Mouse (Mus musculus) liver, adult 2 months (tissue): Measurements from ENCODE around the gene Shank2. TPM values are rescaled to one million over a fixed set of nuclear protein-coding genes. Genes with fewer than 3 reads are reported as not detected.

ENCODE experiments used
- DNase-seq: peaks from one replicate; pipeline ENCODE4 v3.0.0-alpha.2; 2011; ENCODE audit warnings: low read depth, low spot score; ENCODE audit errors: extremely low read depth
- H3K27ac ChIP-seq: fragments of 200-500 bp; replicated peaks from 2 replicates; pipeline ENCODE4 v1.5.1; 2012; ENCODE audit warnings: low read depth, mild to moderate bottlenecking, control low read depth, inconsistent platforms, low read length; ENCODE audit not compliant: insufficient read depth
- H3K27me3 ChIP-seq: fragments of 200-500 bp; 2 replicates; pipeline ENCODE4 v1.6.1; 2012; ENCODE audit warnings: mild to moderate bottlenecking, moderate library complexity, low read length, inconsistent platforms; ENCODE audit not compliant: control insufficient read depth, insufficient read depth
- H3K36me3 ChIP-seq: fragments of 200-500 bp; 2 replicates; pipeline ENCODE4 v1.6.1; 2012; ENCODE audit warnings: low read length, inconsistent platforms; ENCODE audit not compliant: control insufficient read depth, insufficient read depth
- H3K4me1 ChIP-seq: fragments of 200-500 bp; 2 replicates; pipeline ENCODE4 v1.6.1; 2011; ENCODE audit warnings: low read length; ENCODE audit not compliant: control insufficient read depth, insufficient read depth
- H3K4me3 ChIP-seq: fragments of 200-500 bp; 2 replicates; pipeline ENCODE4 v1.5.1; 2011; ENCODE audit warnings: low read depth, mild to moderate bottlenecking, control low read depth, low read length, moderate library complexity; ENCODE audit not compliant: insufficient read depth
- H3K79me2 ChIP-seq: fragments of 200-500 bp; 2 replicates; pipeline ENCODE4 v1.6.1; 2012; ENCODE audit warnings: inconsistent platforms, mild to moderate bottlenecking, low read length, moderate library complexity; ENCODE audit not compliant: control insufficient read depth, insufficient read depth
- H3K9ac ChIP-seq: fragments of 200-500 bp; 2 replicates; pipeline ENCODE4 v1.6.1; 2012; ENCODE audit warnings: low read depth, mild to moderate bottlenecking, control low read depth, inconsistent platforms, low read length
- CTCF ChIP-seq: fragments of 200-500 bp; IDR thresholded peaks from 2 replicates; pipeline ENCODE4 v1.5.1; 2011; ENCODE audit warnings: low read depth, low read length, control low read depth
- POLR2A ChIP-seq: fragments of 200-500 bp; IDR thresholded peaks from 2 replicates; pipeline ENCODE4 v1.6.1; 2011; ENCODE audit warnings: low read length, control low read depth; ENCODE audit not compliant: insufficient read depth; ENCODE audit errors: extremely low read depth
- WGBS: fragments of 180-500 bp; shearing (Covaris S2); methylation state at CpG from one replicate; pipeline ENCODE4 v1.1.7; 2018; 5-methylcytosine and 5-hydroxymethylcytosine counted together
- polyA plus RNA-seq: library from polyadenylated mRNA; depleted of rRNA; stranded (reverse); fragments of >200 nt; gene quantifications from 2 replicates; pipeline ENCODE4 v1.2.3, GENCODE M21; 2012; rRNA removed
- total RNA-seq: library from RNA; depleted of rRNA; stranded (reverse); fragments of >200 nt; gene quantifications from 2 replicates; pipeline ENCODE4 v1.2.3, GENCODE M21; 2014; rRNA removed

The Shank2 gene
- total and polyA plus RNA-seq, 2 experiments, result 4.1 to 6.6 TPM

DNA sequence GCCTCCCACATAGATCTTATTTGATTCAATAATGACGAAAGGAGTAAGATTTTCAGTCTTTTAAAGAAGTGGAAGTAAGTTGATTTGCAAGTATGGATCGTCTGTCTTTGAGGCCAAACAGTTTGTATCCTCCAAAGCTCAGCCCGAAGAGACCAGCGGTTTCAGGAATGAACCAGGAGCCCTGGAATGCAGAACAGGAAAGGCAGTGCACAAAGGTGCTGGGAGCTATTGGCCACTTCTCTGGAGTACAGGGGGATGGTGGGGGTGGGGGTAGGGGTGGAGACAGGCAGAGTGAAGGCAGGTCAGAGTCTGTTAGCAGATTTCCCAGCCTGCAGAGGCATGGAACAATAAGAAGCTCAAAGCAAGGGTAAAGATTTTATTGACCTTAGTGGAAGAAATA lies 471.8 kb downstream of the Shank2 start:
- Histone ChIP-seq H3K9ac (no peak overlapping the region), H3K79me2 (peaks cover 20% of the 10 kb centered on the region; the same call in 1 of the 2 replicates), H3K36me3 (peaks cover 4% of the 10 kb centered on the region; the same call in 1 of the 2 replicates), H3K27me3 (no peaks in the 10 kb centered on the region), H3K27ac (no peak overlapping the region), H3K4me1 (peaks cover 9% of the 10 kb centered on the region), H3K4me3 (no peak overlapping the region)
- 61% methylated on average over 4 of the region's 4 CpGs for WGBS
- no peak for DNase-seq
- TF ChIP-seq CTCF, result no peak
- TF ChIP-seq POLR2A, result no peak

Other genes with a start within 250 kb of the Shank2 start
- 2.7 and 2.8 TPM in 2 replicates for gene Osbpl5, start 244.9 kb upstream of the Shank2 start, total RNA-seq
- gene Osbpl5, start 244.9 kb upstream of the Shank2 start, polyA plus RNA-seq, result 3.0 and 3.8 TPM in 2 replicates
- gene Mrgprg, start 234.9 kb upstream of the Shank2 start, total RNA-seq, result not detected in 2 replicates
- gene Mrgprg, start 234.9 kb upstream of the Shank2 start, polyA plus RNA-seq, result 0.05 TPM in 1 of 2 replicates, not detected in the other
- 0.09 and 0.54 TPM in 2 replicates for gene Mrgpre, start 217.4 kb upstream of the Shank2 start, total RNA-seq
- gene Mrgpre, start 217.4 kb upstream of the Shank2 start, polyA plus RNA-seq, result 0.52 and 0.78 TPM in 2 replicates
- gene Nadsyn1, start 179.1 kb upstream of the Shank2 start, total RNA-seq, result 22.5 and 32.8 TPM in 2 replicates
- gene Nadsyn1, start 179.1 kb upstream of the Shank2 start, polyA plus RNA-seq, result 19.6 and 25.7 TPM in 2 replicates
- 85.9 and 101 TPM in 2 replicates for gene Dhcr7, start 178.8 kb upstream of the Shank2 start, total RNA-seq
- 282 and 283 TPM in 2 replicates for gene Dhcr7, start 178.8 kb upstream of the Shank2 start, polyA plus RNA-seq
- gene Gm498, start 135.1 kb upstream of the Shank2 start, total RNA-seq, result not detected in 2 replicates
- not detected in 2 replicates for gene Gm498, start 135.1 kb upstream of the Shank2 start, polyA plus RNA-seq